Mouse (Mus musculus): ENCODE results near the gene Spon2. TPM values are rescaled to one million over a fixed set of nuclear protein-coding genes. Genes with fewer than 3 reads are reported as not detected.

Gene Spon2
- total RNA-seq, 2 experiments from 2014 or later = 1.4 to 5.4 TPM

DNA sequence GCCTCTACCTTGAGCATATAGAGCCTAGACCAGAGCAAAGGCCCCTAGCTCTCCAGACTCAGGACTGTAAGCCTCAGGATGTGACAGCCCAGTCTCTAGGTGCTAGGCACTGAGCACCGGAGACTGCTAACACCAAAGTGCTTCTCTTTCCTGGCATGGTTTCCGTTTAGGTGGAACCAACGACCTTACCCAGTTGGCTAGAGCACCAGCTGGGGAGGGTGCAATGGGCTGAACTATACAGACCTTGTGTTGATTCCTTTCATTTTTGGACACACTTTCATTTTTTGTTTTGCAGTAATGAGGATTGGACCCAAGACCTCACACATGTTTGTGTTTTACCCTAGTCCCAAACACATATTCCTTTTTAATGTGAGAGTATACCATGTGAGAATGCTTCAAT is 7.7 kb downstream of the Spon2 start:
- DNase-seq = no peak
- no peak for TF ChIP-seq CTCF (IDR thresholded peaks at IDR 0.05)

DNA sequence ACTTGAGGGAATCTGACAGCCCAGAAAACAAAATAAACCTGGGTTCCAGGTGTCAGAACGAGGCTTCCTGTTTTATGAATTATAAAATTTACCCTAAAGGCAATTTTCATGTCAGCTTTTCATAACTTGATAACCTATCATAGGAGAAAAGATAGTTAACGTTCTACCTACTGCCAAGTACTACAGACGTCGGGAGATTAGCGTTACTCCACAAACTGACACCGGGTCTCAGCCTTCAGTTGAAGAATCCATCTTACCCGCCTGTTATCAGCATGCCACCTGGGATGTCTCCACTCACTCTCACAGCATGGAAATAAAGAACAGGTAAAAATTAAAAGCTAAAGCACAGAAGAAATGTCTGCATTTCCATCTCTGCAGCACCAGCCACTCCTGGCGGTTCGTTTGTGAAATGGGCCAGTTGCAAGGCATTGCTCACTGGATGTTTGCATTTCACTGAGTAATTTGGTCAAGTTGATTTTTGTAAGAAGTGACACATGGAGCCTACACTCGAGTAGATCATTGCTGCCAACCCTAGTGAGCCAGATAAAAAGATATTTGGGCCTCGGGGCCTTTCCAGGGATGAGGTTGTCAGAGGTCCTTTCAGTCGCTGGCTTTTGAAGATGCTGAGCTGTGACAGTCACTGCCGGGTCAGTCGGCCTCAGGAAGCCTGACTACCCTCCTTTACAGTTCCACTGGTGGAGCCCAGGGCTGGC is 9.6 kb downstream of the Spon2 start:
- no peak for DNase-seq
- intact Hi-C loops (cut with DNase I) = no loop called here
- TF ChIP-seq CTCF (IDR thresholded peaks at IDR 0.05) = no peak
- Histone ChIP-seq H3K4me3 (no peak overlapping the region), H3K27ac (no peak overlapping the region)

More for the DNA sequence above, 7.7 kb downstream of the Spon2 start:
- intact Hi-C loops (cut with DNase I) = no loop called here
- Histone ChIP-seq H3K27ac (no peak overlapping the region), H3K4me3 (no peak overlapping the region)

DNA sequence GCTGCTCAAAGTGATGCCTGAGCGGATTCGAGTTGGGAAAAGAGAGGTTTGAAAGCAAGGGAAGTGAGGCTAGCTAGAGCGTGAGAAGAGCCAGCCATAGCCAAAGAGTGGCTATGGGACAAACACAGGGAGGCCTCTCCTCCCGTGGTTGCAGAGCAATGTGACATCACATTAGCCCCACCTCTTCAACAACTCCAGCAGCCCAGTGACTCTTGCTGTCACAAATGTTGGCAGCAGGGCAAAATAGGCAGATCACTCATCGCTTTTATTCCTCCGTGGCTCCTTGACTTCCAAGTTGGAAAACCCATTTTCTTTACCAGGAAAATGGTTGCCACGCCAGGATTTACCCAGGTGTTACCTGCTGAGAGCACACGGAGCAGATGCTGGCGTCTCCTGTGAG is 11.1 kb downstream of the Spon2 start:
- Histone ChIP-seq H3K4me3 (no peak overlapping the region), H3K27ac (no peak overlapping the region)
- TF ChIP-seq CTCF (IDR thresholded peaks at IDR 0.05) = no peak
- DNase-seq = no peak
- intact Hi-C loops (cut with DNase I) = no loop called here

DNA sequence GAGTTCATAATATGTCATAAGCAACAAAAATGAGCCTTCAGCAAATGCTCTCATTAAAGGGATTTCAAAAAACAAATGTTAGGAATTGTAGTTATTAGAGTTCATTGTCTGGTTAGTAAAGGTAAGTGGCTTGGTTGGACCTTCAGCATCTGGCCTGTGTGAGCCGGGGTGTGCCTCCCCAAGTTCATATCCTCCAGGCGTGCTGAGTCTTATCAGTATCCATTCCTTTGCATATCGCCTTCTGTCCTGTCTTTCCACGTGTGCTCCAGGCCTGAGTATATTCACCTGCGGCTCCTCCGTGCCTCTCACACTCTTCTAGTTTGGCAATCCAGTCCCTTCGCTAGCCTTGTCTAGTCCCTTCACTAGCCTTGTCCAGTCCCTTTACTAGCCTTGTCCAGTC is 11.9 kb downstream of the Spon2 start:
- no peak for DNase-seq
- no peak overlapping the region for H3K4me3 ChIP-seq
- TF ChIP-seq CTCF (IDR thresholded peaks at IDR 0.05) = no peak
- H3K27ac ChIP-seq = no peak overlapping the region
- intact Hi-C loops (cut with DNase I) = no loop called here

DNA sequence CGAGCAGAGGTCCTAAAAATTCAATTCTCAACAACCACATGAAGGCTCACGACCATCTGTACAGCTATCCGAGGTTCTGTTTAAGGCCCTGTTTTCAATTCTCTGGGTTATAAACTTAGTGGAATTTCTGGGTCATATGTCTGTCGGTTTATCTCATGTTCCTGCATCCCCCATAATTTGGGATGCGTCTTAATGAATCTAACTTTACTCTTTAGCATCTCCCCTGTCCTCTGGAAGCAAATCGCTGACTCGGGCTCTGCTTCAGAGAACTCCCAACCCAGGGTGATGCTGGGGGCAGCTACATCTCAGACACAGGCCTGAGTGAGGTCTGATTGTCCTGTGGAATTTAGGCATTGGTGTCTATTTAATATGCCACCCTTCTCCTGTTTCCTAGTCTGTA is 14.0 kb downstream of the Spon2 start:
- Histone ChIP-seq H3K4me3 (no peak overlapping the region), H3K27ac (peak overlapping the region; percentile 64; the same call in 1 of the 2 replicates)
- intact Hi-C loops (cut with DNase I) = loop anchor here (2.0 to 5.0 kb wide), 2 partner anchors 67 to 173 kb away; partner anchors contain the start of gene Uvssa
- no peak for TF ChIP-seq CTCF (IDR thresholded peaks at IDR 0.05)
- DNase-seq = no peak

DNA sequence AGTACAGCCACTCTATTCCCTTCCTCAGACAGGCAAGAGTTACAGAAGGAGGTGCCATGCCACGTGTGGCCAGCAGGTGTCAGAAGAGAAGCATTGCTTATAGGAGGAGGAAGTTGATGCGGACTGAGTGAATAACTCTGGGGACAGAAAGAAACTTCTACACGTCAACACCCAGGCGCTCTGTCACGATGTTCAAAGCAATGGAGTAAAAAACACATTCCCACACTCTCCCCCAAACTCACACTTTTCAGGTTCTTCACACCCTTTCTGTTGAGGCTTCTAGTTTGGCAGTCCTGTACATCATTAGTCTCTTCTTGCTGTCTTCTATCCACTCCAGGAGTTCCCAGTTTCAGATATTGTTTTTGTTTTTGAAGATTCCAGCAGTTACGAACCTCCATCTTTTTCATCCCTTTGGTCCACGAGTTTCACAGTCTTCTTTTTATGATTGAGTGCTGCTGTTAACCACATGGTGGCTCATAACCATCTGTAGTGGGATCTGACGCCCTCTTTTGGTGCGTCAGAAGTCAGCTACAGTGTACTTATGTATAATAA is 14.5 kb downstream of the Spon2 start:
- peak; percentile 86 for DNase-seq
- H3K4me3 ChIP-seq = peak overlapping the region; percentile 54
- peak overlapping the region; percentile 64 for H3K27ac ChIP-seq
- intact Hi-C loops (cut with DNase I) = loop anchor here (1.0 to 5.0 kb wide), 4 partner anchors 44 to 174 kb away; partner anchors contain the start of gene Uvssa
- TF ChIP-seq CTCF (IDR thresholded peaks at IDR 0.05) = peak; percentile 98; the same call in 1 of the 2 replicates

DNA sequence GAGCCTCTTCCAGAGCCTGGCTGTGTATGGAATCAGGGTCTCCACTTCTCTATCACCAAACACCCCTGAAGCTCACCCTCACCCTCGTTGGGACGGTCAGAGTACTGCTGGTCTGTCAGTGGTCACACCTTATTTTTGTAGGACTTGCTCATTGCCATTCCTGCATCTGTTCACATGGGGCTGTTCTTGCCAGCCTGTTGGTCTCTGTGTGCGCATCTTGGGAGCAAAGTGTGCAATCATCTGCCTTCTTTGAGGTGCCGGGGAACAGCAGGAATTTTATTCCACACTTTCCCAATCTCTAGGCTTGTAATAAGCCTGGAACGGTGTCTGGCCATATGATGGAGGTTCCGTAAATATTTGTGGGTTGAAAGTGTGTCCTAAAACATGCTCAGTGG is 15.1 kb downstream of the Spon2 start:
- intact Hi-C loops (cut with DNase I) = loop anchor here (1.0 to 5.0 kb wide), 3 partner anchors 44 to 174 kb away; partner anchors contain the start of gene Uvssa
- TF ChIP-seq CTCF (IDR thresholded peaks at IDR 0.05) = no peak
- no peak for DNase-seq
- H3K4me3 ChIP-seq = no peak overlapping the region
- no peak overlapping the region for H3K27ac ChIP-seq

DNA sequence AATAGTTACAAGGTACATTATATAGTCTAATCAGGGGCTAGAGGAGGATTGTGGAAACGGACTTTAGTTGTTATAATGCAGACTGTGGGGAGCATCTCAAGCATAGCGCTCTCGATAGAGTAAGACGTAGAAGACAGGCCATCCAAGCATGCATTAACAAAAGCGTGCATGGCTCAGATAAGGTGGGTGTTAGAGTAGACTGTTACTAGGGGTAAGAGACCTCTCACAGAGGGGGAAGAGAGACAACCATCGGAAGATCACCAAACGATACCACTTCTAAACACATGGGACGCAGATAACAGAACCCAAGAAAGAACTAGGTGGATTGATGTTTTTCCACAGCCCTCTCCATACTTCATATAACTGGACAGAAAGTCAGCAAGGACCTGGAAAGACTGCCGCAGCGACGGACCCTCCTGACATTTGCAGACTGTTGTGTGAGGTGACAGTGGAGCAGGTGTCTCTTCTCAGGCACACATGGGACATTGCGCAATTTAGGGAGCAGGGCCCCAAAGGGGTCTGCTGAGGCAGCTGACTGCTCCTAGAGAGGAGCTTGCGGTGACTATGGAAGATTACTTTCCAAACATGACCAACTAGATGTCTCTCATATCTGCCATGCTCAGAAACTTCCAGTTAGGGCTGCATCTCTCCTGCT is 15.6 kb downstream of the Spon2 start:
- no peak for DNase-seq
- TF ChIP-seq CTCF (IDR thresholded peaks at IDR 0.05) = no peak
- intact Hi-C loops (cut with DNase I) = loop anchor here (1.0 to 5.0 kb wide), 3 partner anchors 45 to 175 kb away; partner anchors contain the start of gene Uvssa
- H3K27ac ChIP-seq = no peak overlapping the region
- H3K4me3 ChIP-seq = no peak overlapping the region

DNA sequence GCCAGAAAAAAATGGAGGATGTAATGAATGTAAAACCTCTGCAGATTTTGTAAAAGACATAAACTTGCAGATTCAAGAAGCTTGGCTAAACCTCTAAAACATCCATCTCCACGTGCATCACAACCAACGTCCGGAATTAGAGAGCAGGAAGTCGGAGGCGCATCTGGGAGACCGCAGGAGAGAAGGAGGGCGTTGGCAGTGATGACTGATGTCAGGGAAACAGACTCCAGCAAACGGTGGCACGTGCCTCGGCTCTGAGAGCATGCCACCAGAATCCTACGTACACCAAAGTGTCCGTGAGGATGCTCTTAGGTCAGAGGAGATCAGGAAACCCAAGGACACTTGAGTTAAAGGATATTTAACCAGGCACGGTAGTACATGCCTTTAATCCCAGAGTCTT is 16.6 kb downstream of the Spon2 start:
- no peak for DNase-seq
- Histone ChIP-seq H3K4me3 (no peak overlapping the region), H3K27ac (no peak overlapping the region)
- intact Hi-C loops (cut with DNase I) = loop anchor here (2.0 to 5.0 kb wide), 2 partner anchors 95 to 176 kb away; partner anchors contain the start of gene Uvssa
- no peak for TF ChIP-seq CTCF (IDR thresholded peaks at IDR 0.05)

DNA sequence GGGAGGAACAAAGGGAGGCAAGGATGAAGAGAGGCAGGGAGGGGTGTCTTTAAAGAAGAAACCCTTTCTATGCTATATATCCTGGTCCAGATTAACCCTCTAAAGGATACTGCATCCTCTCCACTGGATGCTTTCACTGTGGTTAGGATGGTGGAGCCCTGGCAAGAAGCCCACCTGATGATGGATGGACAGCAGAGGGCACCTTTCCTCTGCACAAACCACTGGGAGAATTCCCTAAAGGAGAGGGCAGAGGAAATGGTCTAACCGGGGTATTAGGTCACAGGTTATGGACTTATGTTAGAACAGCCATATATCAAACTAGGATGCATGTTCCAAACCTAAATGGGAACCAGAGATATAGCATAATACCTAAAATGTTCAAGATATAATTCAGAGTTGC is 18.2 kb downstream of the Spon2 start:
- TF ChIP-seq CTCF (IDR thresholded peaks at IDR 0.05) = peak; percentile 9; the same call in 1 of the 2 replicates
- Histone ChIP-seq H3K4me3 (no peak overlapping the region), H3K27ac (no peak overlapping the region)
- intact Hi-C loops (cut with DNase I) = loop anchor here (5.0 kb wide), 1 partner anchor 177 kb away; the partner anchor contains the start of gene Uvssa
- no peak for DNase-seq

DNA sequence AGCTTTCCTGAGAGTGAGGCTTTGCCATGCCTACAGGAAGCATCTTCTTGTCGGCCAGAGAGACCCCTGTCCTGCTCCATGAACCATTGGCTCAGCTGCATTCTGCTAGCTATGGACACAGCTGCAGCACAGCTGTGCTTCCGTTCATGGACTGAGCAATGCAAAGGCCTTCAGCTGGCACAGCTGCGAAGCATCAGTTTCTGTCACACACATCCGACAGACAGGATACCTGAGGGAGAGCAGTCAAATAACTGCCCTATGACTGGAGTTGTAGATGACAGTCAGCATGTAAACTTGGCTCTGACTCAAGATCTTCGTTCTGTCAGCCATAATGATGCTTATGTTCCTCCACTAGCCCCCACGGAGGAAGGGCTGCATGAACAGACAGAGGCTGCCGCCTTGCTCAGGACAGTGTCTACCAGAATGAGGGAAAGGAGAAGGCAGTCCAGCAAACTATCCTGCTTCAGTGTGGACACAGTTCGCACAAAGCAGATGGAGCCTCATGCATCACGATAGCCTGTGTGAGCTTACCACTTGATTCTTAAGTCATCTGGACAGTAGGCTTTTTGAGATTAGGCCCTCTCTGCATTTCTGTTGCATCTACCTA is 22.9 kb downstream of the Spon2 start:
- TF ChIP-seq CTCF (IDR thresholded peaks at IDR 0.05) = no peak
- no peak overlapping the region for H3K4me3 ChIP-seq
- no peak for DNase-seq
- intact Hi-C loops (cut with DNase I) = no loop called here
- H3K27ac ChIP-seq = no peak overlapping the region

DNA sequence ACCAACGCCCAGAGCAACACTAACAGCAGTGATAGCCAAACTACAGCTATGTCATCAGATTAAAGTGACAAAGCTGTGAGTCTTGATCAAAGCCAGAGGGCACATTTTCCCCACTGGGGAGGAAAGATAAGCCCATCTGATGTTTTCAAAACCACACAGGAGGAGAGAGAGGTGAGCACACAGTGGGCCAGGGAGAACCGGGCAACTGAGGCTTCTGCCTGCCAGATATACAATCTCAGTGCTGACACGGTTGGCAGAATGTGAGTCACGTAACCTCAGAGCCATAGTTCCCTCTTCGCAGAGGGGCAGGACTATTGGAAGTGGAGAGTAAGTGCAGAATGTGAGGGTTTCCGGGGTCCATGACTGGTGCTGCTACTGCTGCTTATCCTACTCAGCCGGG is 24.7 kb downstream of the Spon2 start:
- Histone ChIP-seq H3K4me3 (no peak overlapping the region), H3K27ac (no peak overlapping the region)
- no peak for TF ChIP-seq CTCF (IDR thresholded peaks at IDR 0.05)
- intact Hi-C loops (cut with DNase I) = no loop called here
- no peak for DNase-seq

Other genes with a start within 250 kb of the Spon2 start
- 10 to 100 TPM; 39.5 to 59.5 TPM for gene Ywhah, start 199.6 kb downstream of the Spon2 start, total RNA-seq (2021)
- gene Slc5a1, start 114.2 kb downstream of the Spon2 start, total RNA-seq (2021) = not detected
- gene Ctbp1, start 56.5 kb upstream of the Spon2 start, total RNA-seq (2021) = 100 to 1,000 TPM; 223 to 241 TPM
- 10 to 100 TPM; 56.1 to 64.5 TPM for gene Maea, start 117.1 kb upstream of the Spon2 start, total RNA-seq (2021)
- 1 to 10 TPM; 2.9 to 3.4 TPM for gene Uvssa, start 160.1 kb upstream of the Spon2 start, total RNA-seq (2021)
- not detected for gene Nkx1-1, start 215.5 kb upstream of the Spon2 start, total RNA-seq (2021)